Mouse (Mus musculus) embryonic fibroblast, embryonic 13.5 days (primary cell): Measurements from ENCODE around the gene Khsrp. TPM values are rescaled to one million over a fixed set of nuclear protein-coding genes. Genes with fewer than 3 reads are reported as not detected.

Source experiments
- H3K27ac ChIP-seq: 2 replicates; pipeline ENCODE4 v1.5.1; 2012; ENCODE audit warnings: low read length, control low read depth, inconsistent platforms; ENCODE audit not compliant: insufficient read depth
- H3K4me1 ChIP-seq: 2 replicates; pipeline ENCODE4 v1.6.1; 2011; ENCODE audit warnings: low read length; ENCODE audit not compliant: control insufficient read depth, insufficient read depth
- H3K4me3 ChIP-seq: 2 replicates; pipeline ENCODE4 v1.5.1; 2011; ENCODE audit warnings: mild to moderate bottlenecking, control low read depth, low read length; ENCODE audit not compliant: insufficient read depth
- CTCF ChIP-seq: IDR thresholded peaks from 2 replicates; pipeline ENCODE4 v1.5.1; 2011; ENCODE audit warnings: mild to moderate bottlenecking, control low read depth, low read length, moderate library complexity, borderline replicate concordance; ENCODE audit not compliant: insufficient read depth
- POLR2A ChIP-seq: IDR thresholded peaks from 2 replicates; pipeline ENCODE4 v1.6.1; 2011; ENCODE audit warnings: low read depth, mild to moderate bottlenecking, control low read depth, low read length, moderate library complexity
- polyA plus RNA-seq: library from polyadenylated mRNA; stranded (reverse); fragments of >200 nt; gene quantifications from 2 replicates; pipeline ENCODE4 v1.2.4, GENCODE M21; 2011; ENCODE audit warnings: low read depth; ENCODE audit not compliant: missing spikeins, insufficient read length

Khsrp gene
- polyA plus RNA-seq, 1 experiment: 82.4 TPM

- TF ChIP-seq POLR2A (no peak), CTCF (no peak)
- Histone ChIP-seq H3K4me3 (no peak overlapping the region), H3K4me1 (no peaks in the 10 kb centered on the region), H3K27ac (no peak overlapping the region)
These were observed 42.3 kb downstream of the Khsrp start for GRCm38 (mm10) chr17:56988921-56989430.

GRCm38 (mm10) chr17:56988441-56988840, 42.9 kb downstream of the Khsrp start:
- Histone ChIP-seq H3K27ac (no peak overlapping the region), H3K4me1 (no peaks in the 10 kb centered on the region)
- TF ChIP-seq POLR2A (no peak), CTCF (no peak)

GRCm38 (mm10) chr17:56986105-56986805, 45.1 kb downstream of the Khsrp start:
- no peaks in the 10 kb centered on the region for H3K4me1 ChIP-seq
- TF ChIP-seq POLR2A (no peak), CTCF (no peak)
- no peak overlapping the region for H3K4me3 ChIP-seq
- no peak overlapping the region for H3K27ac ChIP-seq

More at GRCm38 (mm10) chr17:56988441-56988840, 42.9 kb downstream of the Khsrp start:
- no peak overlapping the region for H3K4me3 ChIP-seq

GRCm38 (mm10) chr17:56985656-56986055, 45.7 kb downstream of the Khsrp start:
- Histone ChIP-seq H3K4me3 (no peak overlapping the region), H3K4me1 (no peaks in the 10 kb centered on the region), H3K27ac (no peak overlapping the region)
- no peak for TF ChIP-seq CTCF
- TF ChIP-seq POLR2A: no peak

GRCm38 (mm10) chr17:56984886-56985285, 46.4 kb downstream of the Khsrp start:
- TF ChIP-seq CTCF: no peak
- no peak for TF ChIP-seq POLR2A
- H3K4me1 ChIP-seq: no peaks in the 10 kb centered on the region
- H3K27ac ChIP-seq: no peak overlapping the region
- H3K4me3 ChIP-seq: no peak overlapping the region

GRCm38 (mm10) chr17:56982013-56982412, 49.3 kb downstream of the Khsrp start, which contains the start of gene Acer1:
Gene Acer1 (minus strand): TSS chr17:56982126.
- TF ChIP-seq POLR2A (no peak), CTCF (no peak)
- H3K27ac ChIP-seq: no peak within 1 kb of the TSS
- no peak within 1 kb of the TSS for H3K4me3 ChIP-seq
- H3K4me1 ChIP-seq: no peaks in the 10 kb centered on the region

GRCm38 (mm10) chr17:56981049-56981448, 50.3 kb downstream of the Khsrp start:
- Histone ChIP-seq H3K4me1 (no peaks in the 10 kb centered on the region), H3K4me3 (no peak overlapping the region), H3K27ac (no peak overlapping the region)
- TF ChIP-seq POLR2A: no peak
- TF ChIP-seq CTCF: no peak

- Histone ChIP-seq H3K4me3 (no peak overlapping the region), H3K27ac (no peak overlapping the region), H3K4me1 (no peaks in the 10 kb centered on the region)
- TF ChIP-seq CTCF (no peak), POLR2A (no peak)
These were observed 51.8 kb downstream of the Khsrp start for GRCm38 (mm10) chr17:56979524-56979923.

- Histone ChIP-seq H3K27ac (no peak overlapping the region), H3K4me1 (no peaks in the 10 kb centered on the region), H3K4me3 (no peak overlapping the region)
- no peak for TF ChIP-seq CTCF
- TF ChIP-seq POLR2A: no peak
These were observed 54.6 kb downstream of the Khsrp start for GRCm38 (mm10) chr17:56976531-56977390.

- H3K4me1 ChIP-seq: no peaks in the 10 kb centered on the region
- no peak for TF ChIP-seq CTCF
- TF ChIP-seq POLR2A: no peak
- H3K4me3 ChIP-seq: no peak overlapping the region
- no peak overlapping the region for H3K27ac ChIP-seq
These were observed 55.9 kb downstream of the Khsrp start for GRCm38 (mm10) chr17:56975391-56975790.
